Mouse (Mus musculus) MEL (cell line): ENCODE measurements at regions not wholly inside any gene's neighbourhood (a gene's known extent, or its start where the extent isn't known, plus 50 kb on each side); places are given as distances from the start of the nearest gene placed in this dataset.

ENCODE experiments used
- DNase-seq: peaks from one replicate; pipeline ENCODE4 v3.0.0; 2011; ENCODE audit warnings: low read depth, low spot score
- H3K27ac ChIP-seq: 2 replicates; pipeline ENCODE4 v1.5.1; 2012; ENCODE audit warnings: low read depth, mild to moderate bottlenecking, control low read depth, low read length, moderate library complexity; ENCODE audit not compliant: control insufficient read depth
- H3K27me3 ChIP-seq, 2 experiments: fragments of 150-350 bp in 1 of 2; sonication (generic) in 1 of 2; 2 replicates each; pipeline ENCODE4 v1.6.1; 2012; ENCODE audit warnings: low read length in 2 of 2, mild to moderate bottlenecking in 2 of 2, improper control_type of control experiment in 1 of 2, moderate library complexity in 1 of 2; ENCODE audit not compliant: insufficient read depth in 2 of 2, control insufficient read depth in 1 of 2
- H3K36me3 ChIP-seq, 2 experiments: 2 replicates each; pipeline ENCODE4 v1.6.1; 2012 to 2014; ENCODE audit warnings: low read length in 2 of 2, improper control_type of control experiment in 1 of 2, inconsistent platforms in 1 of 2, mild to moderate bottlenecking in 1 of 2; ENCODE audit not compliant: insufficient read depth in 2 of 2, control insufficient read depth in 1 of 2
- H3K4me1 ChIP-seq, 2 experiments: fragments of 150-350 bp in 1 of 2; sonication (generic) in 1 of 2; 2 replicates each; pipeline ENCODE4 v1.6.1; 2012; ENCODE audit warnings: low read length in 2 of 2, improper control_type of control experiment in 1 of 2, mild to moderate bottlenecking in 1 of 2; ENCODE audit not compliant: insufficient read depth in 2 of 2, control insufficient read depth in 1 of 2
- H3K4me3 ChIP-seq, 2 experiments: fragments of 150-350 bp in 1 of 2; sonication (generic) in 1 of 2; 2 replicates each; pipeline ENCODE4 v1.5.1; 2012; ENCODE audit warnings: low read depth in 2 of 2, low read length in 2 of 2, mild to moderate bottlenecking in 2 of 2, moderate library complexity in 2 of 2, control low read depth in 1 of 2, improper control_type of control experiment in 1 of 2; ENCODE audit not compliant: control insufficient read depth in 1 of 2, insufficient read depth in 1 of 2
- H3K79me2 ChIP-seq: 2 replicates; pipeline ENCODE4 v1.6.1; 2012; ENCODE audit warnings: mild to moderate bottlenecking, low read length, moderate library complexity; ENCODE audit not compliant: control insufficient read depth, poor library complexity, insufficient read depth
- H3K9ac ChIP-seq: 2 replicates; pipeline ENCODE4 v1.6.1; 2012; ENCODE audit warnings: low read depth, mild to moderate bottlenecking, control low read depth, low read length, moderate library complexity; ENCODE audit not compliant: control insufficient read depth, poor library complexity, severe bottlenecking
- H3K9me3 ChIP-seq: fragments of 150-350 bp; sonication (generic); replicated peaks from 2 replicates; pipeline ENCODE4 v1.6.1; 2012; ENCODE audit warnings: mild to moderate bottlenecking, low read length, improper control_type of control experiment, moderate library complexity; ENCODE audit not compliant: insufficient read depth
- BHLHE40 ChIP-seq: IDR thresholded peaks from 2 replicates; pipeline ENCODE4 v1.6.1; 2012; ENCODE audit warnings: low read depth, mild to moderate bottlenecking, inconsistent platforms, low read length, improper control_type of control experiment, borderline replicate concordance
- CHD1 ChIP-seq: IDR thresholded peaks from 2 replicates; pipeline ENCODE4 v1.6.1; 2012; ENCODE audit warnings: low read depth, mild to moderate bottlenecking, inconsistent platforms, low read length, improper control_type of control experiment
- CHD2 ChIP-seq: IDR thresholded peaks from 2 replicates; pipeline ENCODE4 v1.6.1; 2011; ENCODE audit warnings: low read length, improper control_type of control experiment
- CTCF ChIP-seq, 3 experiments: IDR thresholded peaks in 2 of 3; conservative IDR thresholded peaks in 1 of 3; 2 replicates each; pipeline ENCODE4 v1.5.1; 2011 to 2012; ENCODE audit warnings: low read length in 3 of 3, low read depth in 2 of 3, mild to moderate bottlenecking in 2 of 3, improper control_type of control experiment in 1 of 3, inconsistent platforms in 1 of 3, mixed read lengths in 1 of 3, moderate library complexity in 1 of 3; ENCODE audit not compliant: control insufficient read depth in 1 of 3, insufficient read depth in 1 of 3, poor library complexity in 1 of 3, severe bottlenecking in 1 of 3
- ELF1 ChIP-seq: IDR thresholded peaks from 2 replicates; pipeline ENCODE4 v1.6.1; 2014; ENCODE audit warnings: low read depth, mild to moderate bottlenecking, inconsistent platforms, low read length, improper control_type of control experiment, moderate library complexity
- EP300 ChIP-seq, 2 experiments: IDR thresholded peaks; 2 replicates each; pipeline ENCODE4 v1.6.1; 2011; ENCODE audit warnings: improper control_type of control experiment in 2 of 2, low read length in 2 of 2, low read depth in 1 of 2, mild to moderate bottlenecking in 1 of 2
- ETS1 ChIP-seq: IDR thresholded peaks from 2 replicates; pipeline ENCODE4 v1.6.1; 2012; ENCODE audit warnings: low read depth, mild to moderate bottlenecking, inconsistent platforms, low read length, improper control_type of control experiment, moderate library complexity
- GABPA ChIP-seq: IDR thresholded peaks from 2 replicates; pipeline ENCODE4 v1.6.1; 2012; ENCODE audit warnings: low read depth, mild to moderate bottlenecking, inconsistent platforms, low read length, improper control_type of control experiment, moderate library complexity
- HCFC1 ChIP-seq: IDR thresholded peaks from 2 replicates; pipeline ENCODE4 v1.6.1; 2012; ENCODE audit warnings: low read depth, mild to moderate bottlenecking, inconsistent platforms, low read length, improper control_type of control experiment, moderate library complexity
- JUND ChIP-seq: IDR thresholded peaks from 2 replicates; pipeline ENCODE4 v1.6.1; 2011; ENCODE audit warnings: low read depth, mild to moderate bottlenecking, improper control_type of control experiment, low read length
- KAT2A ChIP-seq: conservative IDR thresholded peaks from 2 replicates; pipeline ENCODE4 v1.6.1; 2012; ENCODE audit warnings: low read depth, low read length, improper control_type of control experiment, inconsistent platforms
- MAFK ChIP-seq: IDR thresholded peaks from 2 replicates; pipeline ENCODE4 v1.6.1; 2011; ENCODE audit warnings: low read depth, mild to moderate bottlenecking, low read length, improper control_type of control experiment, borderline replicate concordance
- MAZ ChIP-seq: IDR thresholded peaks from 2 replicates; pipeline ENCODE4 v1.6.1; 2012; ENCODE audit warnings: low read depth, mild to moderate bottlenecking, inconsistent platforms, low read length, improper control_type of control experiment
- MEF2A ChIP-seq: IDR thresholded peaks from 2 replicates; pipeline ENCODE4 v1.6.1; 2014; ENCODE audit warnings: low read depth, mild to moderate bottlenecking, inconsistent platforms, low read length, improper control_type of control experiment; ENCODE audit not compliant: poor library complexity, insufficient replicate concordance, severe bottlenecking; ENCODE audit errors: extremely low read depth
- MXI1 ChIP-seq: IDR thresholded peaks from 2 replicates; pipeline ENCODE4 v1.6.1; 2011; ENCODE audit warnings: mild to moderate bottlenecking, low read depth, low read length, improper control_type of control experiment
- POLR2A ChIP-seq, 2 experiments: IDR thresholded peaks; 2 replicates each; pipeline ENCODE4 v1.6.1; 2011 to 2012; ENCODE audit warnings: low read length in 2 of 2, mild to moderate bottlenecking in 2 of 2, control low read depth in 1 of 2, improper control_type of control experiment in 1 of 2, low read depth in 1 of 2, moderate library complexity in 1 of 2; ENCODE audit not compliant: control insufficient read depth in 1 of 2, insufficient read depth in 1 of 2, poor library complexity in 1 of 2
- POLR2AphosphoS5 ChIP-seq: IDR thresholded peaks from 2 replicates; pipeline ENCODE4 v1.6.1; 2012; ENCODE audit warnings: low read depth, borderline replicate concordance, mild to moderate bottlenecking, inconsistent platforms, low read length, moderate library complexity, mixed read lengths
- RCOR1 ChIP-seq: IDR thresholded peaks from 2 replicates; pipeline ENCODE4 v1.6.1; 2012; ENCODE audit warnings: low read depth, mild to moderate bottlenecking, inconsistent platforms, low read length, improper control_type of control experiment
- UBTF ChIP-seq: IDR thresholded peaks from 2 replicates; pipeline ENCODE4 v1.6.1; 2012; ENCODE audit warnings: low read depth, mild to moderate bottlenecking, inconsistent platforms, low read length, improper control_type of control experiment, moderate library complexity, borderline replicate concordance; ENCODE audit not compliant: insufficient read depth
- USF1 ChIP-seq: IDR thresholded peaks from 2 replicates; pipeline ENCODE4 v1.6.1; 2014; ENCODE audit warnings: low read depth, mild to moderate bottlenecking, inconsistent platforms, low read length, improper control_type of control experiment, moderate library complexity
- USF2 ChIP-seq, 2 experiments: IDR thresholded peaks; 2 replicates each; pipeline ENCODE4 v1.6.1; 2011 to 2012; ENCODE audit warnings: improper control_type of control experiment in 2 of 2, low read length in 2 of 2, borderline replicate concordance in 1 of 2, inconsistent platforms in 1 of 2, low read depth in 1 of 2, mild to moderate bottlenecking in 1 of 2; ENCODE audit not compliant: insufficient read depth in 1 of 2
- ZNF384 ChIP-seq: IDR thresholded peaks from 2 replicates; pipeline ENCODE4 v1.6.1; 2012; ENCODE audit warnings: low read depth, mild to moderate bottlenecking, inconsistent platforms, low read length, improper control_type of control experiment

DNA sequence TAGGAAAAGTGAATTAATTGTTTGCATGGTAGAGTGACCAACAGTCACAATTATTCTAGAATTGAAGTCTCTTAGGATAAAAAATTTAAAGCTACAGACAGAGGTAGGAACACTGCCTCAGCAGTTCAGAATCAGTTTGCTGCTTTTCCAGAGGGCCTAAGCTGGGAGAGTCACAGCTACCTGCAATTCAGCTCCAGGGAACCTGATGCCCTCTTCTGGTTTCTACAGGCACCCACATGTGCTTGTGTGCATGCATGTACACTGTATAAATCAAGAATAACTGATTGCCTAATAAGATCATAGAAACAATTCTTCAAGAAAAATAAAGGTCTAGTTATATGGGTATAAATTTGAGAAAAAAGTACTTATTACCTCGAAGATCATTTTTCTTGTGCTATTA lies 96.6 kb upstream of the Gm16223 start:
- DNase-seq = no peak
- H3K9ac ChIP-seq = no peak overlapping the region
- TF ChIP-seq USF2 (IDR thresholded peaks at IDR 0.05; ENCODE audit: borderline replicate concordance in 1 of 2, insufficient read depth in 1 of 2, low read depth in 1 of 2, low read length in 2 of 2) = no peak
- TF ChIP-seq ELF1 = no peak
- no peak for TF ChIP-seq MAFK
- no peak for TF ChIP-seq JUND
- no peak for TF ChIP-seq CHD2
- no peak for TF ChIP-seq BHLHE40
- TF ChIP-seq UBTF = no peak
- TF ChIP-seq MXI1 = no peak
- TF ChIP-seq GABPA = no peak
- no peak for TF ChIP-seq CHD1
- no peak for TF ChIP-seq POLR2AphosphoS5
- TF ChIP-seq MEF2A = no peak
- no peak for TF ChIP-seq USF1
- TF ChIP-seq MAZ = no peak
- no peak for TF ChIP-seq ZNF384
- TF ChIP-seq ETS1 = no peak
- no peak for TF ChIP-seq HCFC1
- no peak for TF ChIP-seq RCOR1
- TF ChIP-seq KAT2A = no peak

DNA sequence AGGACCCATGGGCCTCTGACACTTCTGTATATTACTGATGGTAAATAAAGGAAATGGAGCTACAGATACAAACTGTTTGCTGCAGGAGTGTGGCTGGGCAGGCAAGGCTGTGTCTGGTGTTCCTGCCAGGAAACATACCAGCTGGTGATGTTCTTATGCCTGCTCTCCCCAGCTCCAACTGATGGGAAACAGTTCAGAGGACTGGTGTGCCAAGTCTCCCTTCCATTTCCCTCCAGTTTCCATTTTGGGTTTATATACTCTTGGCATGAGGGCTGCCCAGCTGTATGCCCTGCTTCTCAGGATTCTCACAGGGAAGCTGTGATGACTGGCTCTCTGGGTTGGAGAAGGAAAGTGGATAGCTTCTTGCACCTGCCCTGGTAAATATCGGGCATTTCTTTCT lies 100.8 kb upstream of the Gm16223 start:
- Histone ChIP-seq H3K9ac (no peak overlapping the region), H3K4me1 (no peaks in the 10 kb centered on the region), H3K27me3 (no peaks in the 10 kb centered on the region), H3K79me2 (no peaks in the 10 kb centered on the region), H3K36me3 (no peaks in the 10 kb centered on the region), H3K9me3 (no peaks in the 10 kb centered on the region), H3K4me3 (no peak overlapping the region), H3K27ac (no peak overlapping the region)
- DNase-seq = no peak
- TF ChIP-seq CTCF (IDR thresholded peaks at IDR 0.05 in 2 of 3, conservative IDR thresholded peaks at IDR 0.05 in 1 of 3; ENCODE audit: control insufficient read depth in 1 of 3, insufficient read depth in 1 of 3, low read depth in 2 of 3, low read length in 3 of 3, poor library complexity in 1 of 3, severe bottlenecking in 1 of 3) (no peak), POLR2A (IDR thresholded peaks at IDR 0.05; ENCODE audit: control insufficient read depth in 1 of 2, insufficient read depth in 1 of 2, low read depth in 1 of 2, low read length in 2 of 2, poor library complexity in 1 of 2) (no peak), CHD1 (no peak), EP300 (IDR thresholded peaks at IDR 0.05; ENCODE audit: low read depth in 1 of 2, low read length in 2 of 2) (no peak)

More for the DNA sequence above, 96.6 kb upstream of the Gm16223 start:
- no peak overlapping the region for H3K27ac ChIP-seq
- no peaks in the 10 kb centered on the region for H3K36me3 ChIP-seq
- no peak overlapping the region for H3K4me3 ChIP-seq
- H3K4me1 ChIP-seq = no peaks in the 10 kb centered on the region
- H3K27me3 ChIP-seq = no peaks in the 10 kb centered on the region
- H3K79me2 ChIP-seq = no peaks in the 10 kb centered on the region
- no peaks in the 10 kb centered on the region for H3K9me3 ChIP-seq
